Mouse (Mus musculus) layer of hippocampus, postnatal 10 days (tissue): ENCODE data around the gene Rab44. TPM values are rescaled to one million over a fixed set of nuclear protein-coding genes. Genes with fewer than 3 reads are reported as not detected.
"Not testable (repeated sequence)": the region's sequence is repeated elsewhere in the genome, so short reads cannot be mapped to it uniquely, and the experiment has no call there.

ENCODE experiments used
- DNase-seq, 2 experiments: peaks; one replicate each; pipeline ENCODE4 v3.0.0; 2021; ENCODE audit warnings: low spot score in 2 of 2
- total RNA-seq, 2 experiments: library from RNA; stranded (reverse); gene quantifications; 2 replicates each; pipeline ENCODE4 v1.2.3; 2021

Gene Rab44
- total RNA-seq, 2 experiments from 2014 or later, result 0.13 to 0.59 TPM

GRCm38 (mm10) chr17:29090776-29091175 is 23.2 kb upstream of the Rab44 start, which contains the start of gene Cdkn1a:
Gene Cdkn1a (plus strand): TSS chr17:29090976.
- DNase-seq, result no peak

DNA sequence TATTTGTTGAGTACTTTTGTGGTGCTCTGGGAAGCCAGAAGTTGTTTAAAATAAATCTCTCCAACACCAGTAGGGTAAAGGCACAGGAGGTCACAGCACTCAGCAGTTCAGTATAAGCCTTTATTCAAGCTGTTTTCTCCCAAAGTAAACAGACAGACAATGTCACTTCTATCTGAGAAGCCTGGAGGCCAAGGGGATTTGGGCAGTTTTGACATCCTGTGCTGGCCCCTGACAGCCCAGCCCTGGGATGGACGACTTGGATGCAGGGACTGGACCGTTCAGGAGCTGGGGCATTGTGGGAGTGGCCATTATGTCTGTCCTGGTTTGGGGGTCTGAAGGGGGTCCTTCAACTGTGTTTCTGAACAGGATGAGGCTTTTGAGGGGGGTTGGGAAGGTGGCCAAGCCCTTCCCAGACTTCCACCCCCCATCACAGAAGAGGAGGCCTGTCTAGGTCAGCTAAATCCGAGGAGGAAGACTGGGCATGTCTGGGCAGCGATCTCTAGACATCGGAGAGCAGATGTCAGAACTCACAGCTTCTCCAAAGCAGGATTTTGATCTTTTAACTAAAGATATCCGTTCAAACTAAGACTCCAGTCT is 22.5 kb upstream of the Rab44 start:
- DNase-seq, result no peak

GRCm38 (mm10) chr17:29092497-29092896 is 21.4 kb upstream of the Rab44 start:
- DNase-seq, result no peak

GRCm38 (mm10) chr17:29093110-29093952 is 20.6 kb upstream of the Rab44 start:
- DNase-seq, result peak; percentile 56 to 57

- DNase-seq, result no peak
Observed at GRCm38 (mm10) chr17:29093961-29094309, 20.0 kb upstream of the Rab44 start.

GRCm38 (mm10) chr17:29094310-29095181 is 19.4 kb upstream of the Rab44 start:
- DNase-seq, result peak; percentile 55 to 59

DNA sequence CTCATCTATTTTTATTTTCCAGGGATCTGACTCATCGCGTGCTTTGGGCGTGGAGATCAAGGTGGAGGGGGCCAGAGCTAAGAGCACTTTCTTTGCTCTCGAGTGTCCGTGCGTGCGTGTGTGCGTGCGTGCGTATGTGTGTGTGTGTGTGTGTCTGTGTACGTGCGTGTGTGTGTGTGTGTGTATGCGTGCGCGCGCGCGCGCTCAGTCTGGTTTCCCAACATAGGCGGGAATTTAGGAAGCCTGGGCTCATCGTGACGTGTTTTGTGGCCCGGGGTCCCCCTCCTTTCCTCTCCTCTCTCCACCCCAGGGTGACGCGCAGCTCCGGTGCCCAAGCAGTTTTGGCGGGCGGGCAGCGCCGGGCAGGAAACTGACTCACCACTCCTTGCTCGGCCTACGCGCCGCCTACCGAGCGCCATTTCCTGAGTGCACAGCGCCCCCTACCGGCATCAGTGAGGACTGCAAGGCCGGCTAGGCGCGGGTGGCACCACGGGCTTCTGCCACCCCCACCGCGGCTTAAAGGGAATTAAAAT is 18.7 kb upstream of the Rab44 start:
- peak; percentile 98 to 99 for DNase-seq

- DNase-seq, result no peak
Observed at GRCm38 (mm10) chr17:29096245-29096644, 17.7 kb upstream of the Rab44 start.

DNA sequence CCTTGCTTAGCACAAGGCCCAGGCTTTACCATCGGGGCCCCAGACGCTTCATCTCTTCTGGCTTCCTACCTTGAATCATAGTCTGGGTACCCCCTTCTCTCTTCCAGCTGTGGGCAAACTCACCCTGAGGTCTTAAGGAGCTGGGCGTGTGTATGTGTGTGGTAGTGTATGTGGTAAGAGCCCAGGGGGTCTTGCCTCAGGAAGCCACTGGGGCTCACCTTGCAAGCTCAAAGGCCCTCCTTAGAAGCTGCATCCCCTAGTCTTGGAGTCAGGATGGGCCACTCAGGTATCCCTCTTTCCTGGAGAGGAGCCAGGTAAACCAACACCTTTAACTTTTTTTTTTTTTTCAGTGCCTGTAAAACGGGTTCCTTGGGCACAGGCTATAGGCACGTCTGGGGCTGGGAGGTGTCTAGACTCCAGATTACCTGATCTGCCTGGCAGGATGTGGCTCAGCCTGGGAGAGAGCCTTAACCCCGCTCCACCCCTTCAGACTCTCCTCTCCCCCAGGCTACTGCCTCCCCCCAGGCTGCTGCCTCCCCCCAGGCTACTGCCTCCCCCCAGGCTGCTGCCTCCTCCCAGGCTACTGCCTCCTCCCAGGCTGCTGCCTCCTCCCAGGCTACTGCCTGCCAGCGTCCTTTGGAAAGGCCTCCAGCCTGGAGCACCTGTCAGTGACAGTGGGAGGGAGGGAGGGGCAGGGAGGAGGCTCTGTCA is 16.9 kb upstream of the Rab44 start:
- DNase-seq, result no peak

- no peak for DNase-seq
Observed at GRCm38 (mm10) chr17:29098291-29098690, 15.7 kb upstream of the Rab44 start.

- no peak for DNase-seq
Observed at GRCm38 (mm10) chr17:29099076-29099475, 14.9 kb upstream of the Rab44 start.

DNA sequence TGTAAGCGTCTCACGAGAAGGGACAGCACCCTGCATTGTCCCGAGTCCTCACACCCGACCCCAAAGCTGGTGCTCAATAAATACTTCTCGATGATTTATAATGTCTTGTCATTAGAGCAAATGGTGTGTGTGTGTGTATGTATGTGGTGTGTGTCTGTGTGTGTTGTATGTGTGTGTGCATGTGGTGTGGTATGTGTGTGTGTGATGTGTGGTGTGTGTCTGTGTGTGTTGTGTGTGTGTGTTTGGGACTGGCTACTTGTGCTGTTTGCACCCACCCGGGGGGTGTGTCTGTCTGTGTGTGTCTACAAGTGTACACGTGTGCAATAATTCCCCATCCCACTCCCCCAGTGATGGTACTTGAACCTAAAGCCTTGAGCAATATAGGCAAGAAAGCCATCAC is 13.3 kb upstream of the Rab44 start:
- DNase-seq, result no peak

- not testable (repeated sequence) for DNase-seq
Observed at GRCm38 (mm10) chr17:29110356-29110755, 3.6 kb upstream of the Rab44 start.

GRCm38 (mm10) chr17:29111332-29111731 is 2.6 kb upstream of the Rab44 start:
- DNase-seq, result no peak

GRCm38 (mm10) chr17:29116023-29116422 is 2.1 kb downstream of the Rab44 start:
- DNase-seq, result no peak

DNA sequence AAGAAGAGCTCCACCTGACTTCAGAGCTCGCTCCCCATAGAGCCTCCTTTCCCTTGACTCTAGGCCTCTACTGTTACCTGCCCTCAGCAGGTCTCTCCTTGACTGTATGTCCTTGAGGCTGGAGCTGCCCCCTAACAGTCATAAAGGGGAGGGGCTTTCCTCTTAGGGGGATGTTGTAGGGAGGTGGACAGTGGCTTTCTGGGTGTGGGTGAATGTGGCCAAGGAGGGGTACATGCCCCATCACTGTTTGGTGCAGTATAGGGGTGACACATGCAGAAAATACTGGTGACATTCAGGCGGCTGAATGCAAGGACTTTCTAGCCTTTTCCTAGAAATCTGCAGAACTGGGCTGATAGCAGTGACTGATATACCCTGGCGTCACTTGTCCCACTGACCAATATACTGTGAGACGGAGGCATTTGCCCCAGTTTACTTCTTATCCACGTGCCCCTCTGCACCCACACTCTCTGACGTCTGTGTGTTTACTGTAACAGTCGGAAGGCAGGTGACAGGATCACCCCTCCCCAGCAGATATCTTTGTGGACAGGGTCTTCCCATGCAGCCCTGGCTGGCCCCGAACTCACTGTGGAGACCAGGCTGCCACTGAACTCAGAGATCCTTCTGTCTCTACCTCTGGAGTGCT is 3.2 kb downstream of the Rab44 start:
- no peak for DNase-seq

DNA sequence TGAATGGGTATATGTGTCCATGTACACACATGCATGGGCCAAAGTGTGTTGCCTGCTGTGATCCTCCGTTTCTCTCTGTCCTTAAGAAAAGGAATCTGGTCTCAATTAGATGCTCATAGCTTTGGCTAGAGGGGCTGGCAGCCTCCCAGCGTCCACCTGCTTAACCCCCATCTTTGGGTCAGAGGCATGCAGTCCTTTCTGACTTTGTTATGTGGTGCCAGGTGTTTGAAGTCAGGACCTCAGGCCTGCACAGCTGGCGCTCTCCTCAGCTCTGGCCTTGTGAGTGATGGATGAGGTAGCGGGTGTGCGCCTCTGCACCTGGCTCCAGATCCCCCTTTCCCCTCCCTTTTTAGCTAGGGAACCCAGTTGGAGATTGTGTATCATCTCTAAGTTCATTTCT is 4.1 kb downstream of the Rab44 start:
- DNase-seq, result no peak

DNA sequence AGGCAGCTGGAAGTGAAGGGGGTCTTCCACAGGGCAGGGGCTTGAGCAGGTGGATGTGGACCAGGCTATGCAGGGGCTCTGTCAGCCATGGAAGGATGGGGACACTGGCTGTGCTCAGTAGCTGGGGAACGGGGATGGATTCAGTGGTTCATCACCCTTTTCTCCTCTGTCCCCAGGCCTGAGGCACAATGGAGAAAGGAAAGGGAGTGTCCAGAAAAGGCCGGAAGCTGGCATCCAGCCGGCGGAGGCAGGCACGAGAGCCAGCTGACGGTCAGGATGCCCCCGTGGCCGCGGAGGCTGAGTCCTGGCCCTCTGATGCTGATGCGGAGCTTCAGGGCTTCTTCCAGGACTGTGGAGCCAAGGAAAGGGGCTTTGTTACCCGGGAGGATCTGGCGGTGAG is 6.7 kb downstream of the Rab44 start:
- no peak for DNase-seq

DNA sequence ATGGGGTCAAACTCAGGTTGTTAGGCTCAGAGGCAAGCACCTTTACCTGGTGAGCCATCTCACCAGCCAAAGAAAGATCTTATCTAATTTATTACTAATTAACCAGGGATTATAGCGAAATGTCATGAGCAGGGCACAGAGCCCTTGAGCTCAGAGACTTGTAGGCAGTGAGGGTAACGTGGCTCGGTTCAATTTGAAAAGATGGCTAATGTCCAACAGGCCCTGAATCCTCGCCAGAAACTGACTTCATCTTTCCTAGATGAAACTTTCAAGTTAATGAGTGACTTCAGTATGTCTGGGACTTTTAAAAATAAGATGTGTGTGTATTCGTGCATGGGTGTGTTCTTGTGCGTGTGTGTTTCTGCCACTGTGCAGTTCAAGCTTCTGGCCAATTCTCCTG is 8.9 kb downstream of the Rab44 start:
- DNase-seq, result no peak

- DNase-seq, result no peak
Observed at GRCm38 (mm10) chr17:29123578-29124174, 9.7 kb downstream of the Rab44 start.
